Mouse (Mus musculus): Measurements from ENCODE around the gene Psmc3.

DNA sequence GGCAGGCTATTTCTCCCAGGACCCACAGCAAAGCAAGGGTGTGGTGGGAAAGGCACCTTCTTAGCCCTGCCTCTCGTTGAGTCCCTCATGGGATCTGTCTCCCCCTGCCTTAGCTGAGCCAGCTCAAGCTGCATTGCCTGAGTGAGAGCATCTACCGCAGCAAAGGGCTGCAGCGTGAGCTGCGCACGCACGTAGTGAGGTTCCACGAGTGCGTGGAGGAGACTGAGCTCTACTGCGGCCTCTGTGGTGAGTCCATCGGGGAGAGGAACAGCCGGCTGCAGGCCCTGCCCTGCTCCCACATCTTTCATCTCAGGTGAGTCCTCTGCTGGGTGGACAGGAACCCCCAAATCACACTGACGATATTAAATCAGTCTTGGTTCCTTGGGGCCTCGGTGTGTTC, 9.1 kb upstream of the Psmc3 start:
- no peak for TF ChIP-seq CTCF (IDR thresholded peaks at IDR 0.05; ENCODE audit: borderline replicate concordance, extremely low read depth, insufficient read depth, insufficient read length)
- no peak for TF ChIP-seq POLR2A (IDR thresholded peaks at IDR 0.05; ENCODE audit: borderline replicate concordance, extremely low read depth, insufficient read depth, insufficient read length, poor library complexity, severe bottlenecking)
